Mouse (Mus musculus): Measurements from ENCODE around the gene Scn4a.

The Scn4a gene

DNA sequence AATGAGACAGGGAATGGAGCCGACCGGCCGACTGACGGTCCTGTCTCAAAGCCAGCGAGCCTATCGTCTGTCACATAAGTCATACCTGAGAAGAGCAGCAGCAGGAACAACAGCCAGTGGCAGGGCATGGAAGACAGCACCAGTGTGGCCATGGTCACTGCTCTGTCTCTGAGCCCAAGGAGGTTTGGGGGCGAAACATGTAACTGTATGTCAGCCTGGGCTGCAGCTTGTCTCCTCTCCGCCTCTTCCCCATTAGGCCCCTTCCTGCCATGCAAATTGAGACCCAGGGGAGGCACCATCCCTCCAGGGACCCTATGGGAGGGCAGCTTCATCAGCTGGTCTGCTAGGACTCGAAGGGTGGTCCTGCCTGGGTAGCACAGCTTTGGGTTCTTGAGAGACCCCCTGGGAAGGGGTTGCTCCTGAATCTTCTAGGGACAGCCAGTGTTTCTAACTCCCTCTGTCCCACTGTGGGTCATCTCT, 38.7 kb downstream of the Scn4a start, which contains the start of gene Cd79b:
Gene Cd79b, minus strand, starts transcription at position 430 of the 480 bp plus-strand sequence.
- no peak for DNase-seq (ENCODE audit: low spot score)

DNA sequence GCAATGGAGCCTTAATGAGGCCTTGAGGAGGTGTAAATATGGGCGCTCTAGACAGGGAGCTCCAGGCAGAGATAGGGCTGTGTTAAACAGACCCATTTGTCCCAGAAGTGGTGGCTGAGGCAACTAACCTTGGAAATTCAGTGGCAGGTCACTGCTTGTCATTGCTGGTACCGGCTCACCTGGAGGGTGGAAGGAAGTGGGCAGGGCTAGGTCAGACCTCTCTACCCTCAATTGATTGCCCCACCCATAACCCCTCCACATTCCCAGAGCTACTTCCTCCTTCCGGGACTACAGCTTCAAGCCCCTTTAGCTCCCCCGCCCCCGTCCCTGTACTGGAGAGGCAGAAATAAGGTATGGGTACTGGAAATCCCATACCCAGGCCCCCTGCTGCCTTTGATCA, 39.6 kb downstream of the Scn4a start:
- DNase-seq (ENCODE audit: low spot score) = no peak

- DNase-seq (ENCODE audit: low spot score) = no peak
Observed at GRCm38 (mm10) chr11:106310123-106310522, 43.0 kb downstream of the Scn4a start.

DNA sequence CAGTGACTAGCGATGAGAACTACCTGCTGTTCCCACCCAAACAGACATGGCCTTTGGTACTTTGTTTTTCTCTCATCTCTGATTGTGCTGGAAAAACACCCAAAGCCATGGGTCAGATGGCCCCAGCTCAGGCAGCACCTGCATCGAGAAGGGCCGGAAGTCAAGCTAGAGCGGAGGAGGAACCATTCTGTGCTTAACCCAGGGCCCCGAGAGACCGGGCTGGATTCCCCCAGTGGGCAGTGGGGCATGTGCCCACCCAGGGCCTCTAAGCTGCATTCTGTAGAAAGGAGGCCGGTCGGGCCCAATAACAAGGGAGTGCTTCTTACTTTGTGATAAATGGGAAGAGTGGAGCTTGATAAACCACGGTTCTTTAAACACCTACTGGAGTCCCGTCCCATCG, 44.9 kb downstream of the Scn4a start:
- DNase-seq (ENCODE audit: low spot score) = no peak

GRCm38 (mm10) chr11:106307432-106307831, 45.7 kb downstream of the Scn4a start:
- DNase-seq (ENCODE audit: low spot score) = no peak

DNA sequence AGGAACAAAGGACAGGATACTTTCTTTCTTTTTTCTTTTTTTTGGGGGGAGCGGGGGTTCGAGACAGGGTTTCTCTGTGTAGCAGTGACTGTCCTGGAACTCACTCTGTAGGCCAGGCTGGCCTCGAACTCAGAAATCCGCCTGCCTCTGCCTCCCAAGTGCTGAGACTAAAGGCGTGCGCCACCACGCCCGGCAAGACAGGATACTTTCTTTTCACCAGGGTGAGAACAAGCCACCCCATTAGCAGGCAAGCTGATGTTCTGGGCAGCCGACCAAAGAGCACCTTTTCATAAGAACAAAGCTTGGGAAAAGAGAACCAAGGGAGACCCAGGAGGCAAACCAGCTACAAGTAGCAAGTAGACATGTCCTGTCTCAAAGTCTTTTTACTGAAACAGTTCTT, 46.3 kb downstream of the Scn4a start:
- no peak for DNase-seq (ENCODE audit: low spot score)

- no peak for DNase-seq (ENCODE audit: low spot score)
Observed at GRCm38 (mm10) chr11:106306065-106306385, 47.1 kb downstream of the Scn4a start.

GRCm38 (mm10) chr11:106305348-106306064, 47.6 kb downstream of the Scn4a start:
- DNase-seq (ENCODE audit: low spot score) = no peak

GRCm38 (mm10) chr11:106302634-106303033, 50.5 kb downstream of the Scn4a start:
- DNase-seq (ENCODE audit: low spot score) = peak; percentile 62

DNA sequence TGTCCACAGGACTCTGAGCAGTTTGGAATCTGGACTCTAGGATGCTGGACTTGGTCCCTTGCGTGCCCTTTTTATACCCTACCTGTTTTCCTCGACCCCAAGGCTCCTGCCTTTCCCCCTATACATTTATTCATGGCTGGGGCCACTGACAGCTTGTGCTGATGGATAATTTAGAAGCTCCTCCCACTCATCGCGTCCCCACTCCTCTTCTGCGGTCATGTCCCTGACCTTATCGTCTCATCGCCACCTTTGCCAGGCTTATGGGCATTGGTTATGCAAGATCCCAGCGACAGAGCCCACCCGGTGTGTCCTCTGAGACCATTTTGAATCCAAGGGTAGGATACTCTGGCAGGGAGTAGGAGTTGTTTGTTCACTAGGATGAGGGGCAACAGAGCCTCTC, 51.3 kb downstream of the Scn4a start, which contains the start of gene Gh:
Gene Gh, minus strand, starts transcription at position 101 of the 400 bp plus-strand sequence.
- DNase-seq (ENCODE audit: low spot score) = no peak

GRCm38 (mm10) chr11:106291861-106292260, 61.2 kb downstream of the Scn4a start:
- DNase-seq (ENCODE audit: low spot score) = no peak

- no peak for DNase-seq (ENCODE audit: low spot score)
Observed at GRCm38 (mm10) chr11:106290376-106290775, 62.7 kb downstream of the Scn4a start.

- DNase-seq (ENCODE audit: low spot score) = no peak
Observed at GRCm38 (mm10) chr11:106289369-106289768, 63.7 kb downstream of the Scn4a start.

- DNase-seq (ENCODE audit: low spot score) = no peak
Observed at GRCm38 (mm10) chr11:106286987-106287386, 66.1 kb downstream of the Scn4a start.

DNA sequence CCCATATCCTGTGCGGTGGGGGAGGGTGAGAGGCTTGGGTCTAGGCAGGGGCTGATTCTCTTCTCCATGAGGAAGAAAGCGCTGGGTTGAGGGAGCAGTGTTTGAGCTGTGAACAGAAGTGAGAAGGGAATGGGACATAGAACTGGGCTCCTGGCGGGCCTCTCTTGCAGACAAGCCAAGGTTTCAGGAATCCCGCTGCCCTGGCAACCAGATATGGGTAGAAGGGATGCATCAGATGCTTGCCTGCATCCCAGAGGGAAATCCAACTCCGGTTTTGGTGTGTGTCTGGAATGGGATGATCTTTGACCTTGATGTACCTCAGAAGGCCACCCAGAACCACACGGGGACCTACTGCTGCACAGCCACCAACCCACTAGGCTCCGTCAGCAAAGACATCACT, 66.9 kb downstream of the Scn4a start:
- no peak for DNase-seq (ENCODE audit: low spot score)

DNA sequence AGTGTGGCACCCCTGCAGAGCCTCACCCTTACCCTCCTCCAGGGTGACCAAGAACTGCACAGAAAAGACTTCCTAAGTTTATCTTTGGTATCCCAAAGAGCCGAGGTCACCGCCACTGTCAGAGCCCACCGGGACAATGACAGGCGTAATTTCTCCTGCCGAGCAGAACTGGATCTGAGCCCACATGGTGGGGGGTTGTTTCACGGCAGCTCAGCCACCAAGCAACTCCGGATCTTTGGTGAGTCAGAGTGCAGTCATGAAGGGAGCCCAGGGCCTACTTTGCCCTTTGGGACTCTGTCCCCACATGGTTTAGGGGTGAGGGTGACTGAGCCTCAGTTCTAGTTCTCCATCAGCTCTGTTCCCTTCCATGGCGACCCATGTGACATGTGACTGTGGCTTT, 69.0 kb downstream of the Scn4a start:
- DNase-seq (ENCODE audit: low spot score) = no peak

GRCm38 (mm10) chr11:106283371-106283770, 69.7 kb downstream of the Scn4a start:
- no peak for DNase-seq (ENCODE audit: low spot score)

DNA sequence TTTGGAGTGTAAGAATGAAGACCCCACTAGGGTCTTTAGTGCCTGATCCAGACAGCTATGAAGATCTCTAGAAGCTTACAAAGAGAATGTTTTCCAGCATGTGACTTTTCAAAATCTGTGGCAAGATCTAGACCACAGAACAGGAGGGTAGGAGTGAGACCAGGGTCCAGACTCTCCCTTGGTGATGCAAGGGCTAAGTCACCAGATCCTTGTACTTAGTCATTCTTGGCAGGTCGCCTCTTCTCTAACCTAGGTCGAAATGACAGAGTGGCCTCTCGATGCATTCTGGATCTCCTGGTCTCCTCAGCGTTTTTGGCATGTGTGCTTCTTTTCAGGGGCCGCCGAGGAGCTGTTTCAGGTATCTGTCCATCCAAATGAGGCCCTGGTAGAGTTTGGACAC, 70.6 kb downstream of the Scn4a start:
- DNase-seq (ENCODE audit: low spot score) = no peak

DNA sequence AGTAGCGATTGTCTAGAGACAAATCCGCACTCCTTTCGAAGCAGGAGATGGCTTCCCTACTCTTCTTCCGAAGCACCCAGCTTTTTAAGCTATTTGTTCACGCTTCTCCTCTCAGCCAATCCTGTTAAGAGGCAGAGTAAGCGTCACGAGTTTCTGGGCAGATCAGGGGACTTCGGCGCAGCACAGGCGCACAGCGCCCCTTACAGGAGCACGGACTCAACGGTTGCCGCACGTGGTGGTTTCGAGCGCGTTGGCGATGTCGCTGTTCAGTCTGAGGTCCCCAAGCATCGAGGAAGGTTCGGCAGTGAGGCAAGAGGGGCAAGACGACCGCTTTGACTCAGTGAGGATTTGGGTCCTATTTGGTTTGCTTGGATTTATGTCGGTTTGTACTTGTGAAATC, 76.6 kb downstream of the Scn4a start, which contains the start of gene Tcam1:
Gene Tcam1, plus strand, starts transcription at position 219 of the 400 bp plus-strand sequence.
- DNase-seq (ENCODE audit: low spot score) = peak; percentile 95

GRCm38 (mm10) chr11:106274971-106275411, 78.1 kb downstream of the Scn4a start:
- no peak for DNase-seq (ENCODE audit: low spot score)

GRCm38 (mm10) chr11:106274374-106274773, 78.7 kb downstream of the Scn4a start:
- no peak for DNase-seq (ENCODE audit: low spot score)

DNA sequence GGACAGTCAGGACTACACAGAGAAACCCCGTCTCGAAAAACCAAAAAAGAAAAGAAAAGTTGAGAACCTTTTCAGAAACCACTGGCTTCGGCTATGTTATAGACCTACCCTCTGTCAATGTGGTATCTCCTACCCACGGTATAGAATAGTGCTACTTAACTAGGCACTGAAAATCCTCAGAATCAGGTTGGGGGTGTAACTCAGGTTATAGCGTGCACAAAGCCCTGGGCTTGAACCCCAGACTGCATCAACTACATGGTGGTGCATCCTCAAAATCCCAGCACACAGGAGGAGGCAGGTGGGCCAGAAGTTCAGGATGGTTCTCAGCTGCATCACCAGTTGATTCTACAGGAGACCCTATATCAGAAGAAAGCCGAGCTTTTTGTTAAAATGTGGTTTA, 79.3 kb downstream of the Scn4a start:
- DNase-seq (ENCODE audit: low spot score) = no peak

DNA sequence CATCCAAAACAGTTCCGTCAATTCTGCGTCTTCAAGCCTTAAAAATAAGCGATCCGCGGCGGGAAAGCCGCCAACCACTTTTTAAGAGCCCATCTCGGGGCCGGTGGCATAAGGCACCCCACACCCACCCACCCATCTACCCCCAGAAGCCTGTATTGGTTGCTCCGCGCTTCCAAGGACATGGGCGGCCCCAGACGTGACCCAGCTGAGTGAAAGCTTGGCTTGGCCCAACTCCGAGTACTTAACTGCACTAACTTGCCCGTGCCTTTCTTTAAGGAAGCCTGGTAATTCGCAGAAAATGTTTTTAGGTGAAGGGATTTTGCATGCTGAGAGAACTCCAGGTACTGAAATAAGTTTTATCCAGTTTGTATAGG, 79.8 kb downstream of the Scn4a start:
- DNase-seq (ENCODE audit: low spot score) = no peak

Measured in urinary bladder, postnatal 25 days (tissue).